Mouse (Mus musculus) megakaryocyte, embryonic 14.5 days (primary cell): ENCODE results near the gene Myo15b.

Experiments
- FLI1 ChIP-seq: IDR thresholded peaks from 2 replicates; pipeline ENCODE4 v1.6.1; 2012; ENCODE audit warnings: low read length, inconsistent platforms, mixed read lengths
- GATA1 ChIP-seq: IDR thresholded peaks from 3 replicates; pipeline ENCODE4 v1.6.1; 2012; ENCODE audit warnings: mixed read lengths, low read length, inconsistent platforms, borderline replicate concordance

DNA sequence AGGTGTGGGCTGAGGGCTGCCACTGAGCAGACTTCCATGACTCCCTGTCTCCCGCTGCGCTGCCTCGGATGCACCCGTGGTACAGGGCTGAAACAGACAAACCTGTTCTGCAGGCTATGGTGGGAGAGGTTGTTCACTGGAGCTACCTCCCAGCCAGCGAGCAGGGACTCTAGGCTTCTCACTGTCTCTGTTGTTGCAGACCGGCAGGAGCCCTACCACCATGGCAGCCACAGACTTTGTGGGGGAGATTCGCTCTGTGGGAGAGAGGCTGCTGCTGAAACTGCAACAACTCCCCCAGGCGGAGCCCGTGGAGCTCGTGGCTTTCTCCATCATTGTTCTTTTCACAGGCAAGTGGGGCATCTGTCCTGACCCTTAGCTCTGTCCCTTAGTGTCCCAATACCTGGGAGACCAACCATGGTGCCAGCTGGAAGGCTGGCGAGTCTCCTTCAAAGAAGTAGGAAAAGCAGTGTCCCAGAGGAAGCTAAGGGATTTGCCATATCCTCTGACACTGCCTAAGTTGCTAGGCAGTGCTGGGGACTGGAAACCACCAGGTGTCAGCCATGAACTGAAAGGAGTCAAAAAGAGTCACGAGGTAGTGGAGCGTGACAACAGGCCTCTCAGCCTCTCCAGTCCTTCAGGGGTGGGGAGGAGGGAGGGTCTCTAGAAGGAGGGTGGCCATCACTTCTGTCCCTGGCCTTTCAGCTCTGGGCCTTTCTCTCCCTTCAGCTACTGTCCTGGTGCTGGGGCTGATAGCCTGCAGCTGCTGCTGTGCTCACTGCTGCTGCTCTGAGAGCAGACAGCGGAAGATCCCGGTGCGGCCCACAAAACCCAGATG is 47.0 kb downstream of the Myo15b start:
- no peak for TF ChIP-seq GATA1
- no peak for TF ChIP-seq FLI1
